Mouse (Mus musculus) left cerebral cortex, postnatal 4 days (tissue): ENCODE measurements around the gene Ankdd1a. TPM values are rescaled to one million over a fixed set of nuclear protein-coding genes. Genes with fewer than 3 reads are reported as not detected.

Source experiments
- DNase-seq: peaks from one replicate; pipeline ENCODE4 v3.0.0-alpha.2; 2022
- intact Hi-C: fragments of 180-260 bp; cut with DNase I; formaldehyde crosslinking; loops from one replicate; pipeline ENCODE4 v1.15.1; 2025
- total RNA-seq, 2 experiments: library from RNA; stranded (reverse); gene quantifications; 2 replicates each; pipeline ENCODE4 v1.2.3; 2021

The Ankdd1a gene
- total RNA-seq: 1 to 10 TPM; 1.3 to 2.1 TPM

- DNase-seq: peak; percentile 86
- intact Hi-C loops: no loop called here
Observed at GRCm38 (mm10) chr9:65519807-65520504, at the start of gene Ankdd1a. Ankdd1a (minus strand) TSS chr9:65520193.

- DNase-seq: no peak
- intact Hi-C loops: no loop called here
Observed at GRCm38 (mm10) chr9:65569491-65569971, 49.5 kb upstream of the Ankdd1a start.

DNA sequence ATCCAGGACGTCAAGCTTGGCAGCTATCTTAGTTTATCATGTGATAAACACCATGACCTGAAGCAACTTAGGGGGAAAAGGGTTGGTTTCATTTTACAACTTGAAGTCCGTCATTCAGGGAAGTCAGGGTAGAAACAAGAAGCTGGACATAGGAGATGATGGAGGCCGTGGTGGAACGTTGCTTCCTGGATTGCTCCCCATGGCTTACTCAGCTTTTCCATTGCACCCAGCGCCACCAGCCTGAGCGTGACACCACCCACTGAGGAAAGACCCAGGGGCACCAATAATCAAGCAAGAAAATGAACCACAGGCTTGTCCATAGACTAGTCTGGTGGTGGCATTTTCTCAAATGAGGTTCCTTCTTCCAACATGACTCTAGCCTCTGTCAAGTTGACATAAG is 48.8 kb upstream of the Ankdd1a start:
- DNase-seq: no peak
- intact Hi-C loops: no loop called here

- DNase-seq: no peak
- intact Hi-C loops: no loop called here
Observed at GRCm38 (mm10) chr9:65564698-65565097, 44.7 kb upstream of the Ankdd1a start.

- intact Hi-C loops: no loop called here
- DNase-seq: no peak
Observed at GRCm38 (mm10) chr9:65563073-65563472, 43.1 kb upstream of the Ankdd1a start.

DNA sequence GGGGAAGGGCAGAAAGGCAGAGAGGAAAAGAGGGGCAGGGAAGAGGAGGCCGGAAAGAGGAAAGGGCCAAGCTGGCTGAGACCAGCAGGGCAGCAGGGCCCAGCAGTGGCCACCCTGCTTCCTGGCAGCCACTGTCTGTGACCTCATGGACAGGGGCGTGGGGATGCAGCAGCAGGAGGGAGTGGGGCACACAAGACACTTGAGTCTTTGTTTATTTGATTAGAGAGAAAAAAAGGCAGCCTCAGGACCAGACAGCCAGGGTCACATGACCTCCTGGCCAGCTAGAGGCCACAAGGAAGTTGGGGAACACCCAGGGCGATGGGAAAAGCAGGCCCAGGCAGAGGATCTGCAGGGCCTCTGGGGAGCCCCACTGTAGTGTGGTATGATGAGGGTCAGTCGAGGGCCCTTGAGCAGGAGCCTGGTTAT is 42.1 kb upstream of the Ankdd1a start:
- intact Hi-C loops: no loop called here
- DNase-seq: peak; percentile 74

DNA sequence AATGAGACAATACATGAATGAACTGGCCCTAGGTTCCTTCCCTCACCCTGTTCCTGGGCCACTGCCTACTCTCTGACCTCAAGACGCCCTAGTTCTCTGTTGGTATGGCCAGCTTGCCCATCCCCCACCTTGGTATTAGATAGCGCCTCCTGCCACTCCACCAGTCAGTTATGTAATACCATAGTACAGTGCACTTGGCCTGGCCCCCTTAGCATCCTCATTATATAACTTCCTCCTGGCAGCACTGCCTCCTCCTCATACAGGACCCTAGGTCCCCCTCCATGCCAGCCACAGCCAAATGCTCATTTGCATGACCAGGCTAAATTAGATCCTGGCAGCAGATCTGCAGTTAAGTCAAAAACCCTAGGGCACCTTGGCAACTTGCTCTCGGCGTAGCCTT is 41.0 kb upstream of the Ankdd1a start:
- DNase-seq: peak; percentile 79
- intact Hi-C loops: no loop called here

- intact Hi-C loops: no loop called here
Observed at GRCm38 (mm10) chr9:65558806-65559205, 38.8 kb upstream of the Ankdd1a start.

DNA sequence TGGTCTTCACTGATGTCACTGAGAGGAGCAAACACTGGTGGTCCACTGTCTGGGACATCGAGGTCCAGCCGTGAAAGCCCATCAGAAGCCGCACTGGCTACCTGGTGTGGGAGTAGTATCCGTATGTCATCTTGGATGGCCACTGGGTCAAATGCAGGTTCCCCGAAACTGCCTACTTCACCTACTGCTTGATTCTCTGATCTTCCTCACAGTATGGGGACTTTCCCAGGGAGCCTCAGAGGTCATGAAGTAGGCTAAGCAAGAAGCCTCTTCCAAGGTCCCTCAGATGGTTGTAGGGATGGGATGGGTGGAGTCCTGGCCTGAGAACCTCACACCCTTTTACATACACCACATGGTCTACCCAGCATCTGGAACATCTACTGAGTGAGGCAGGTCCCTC is 37.0 kb upstream of the Ankdd1a start:
- no peak for DNase-seq
- intact Hi-C loops: no loop called here

More at GRCm38 (mm10) chr9:65558806-65559205, 38.8 kb upstream of the Ankdd1a start:
- no peak for DNase-seq

GRCm38 (mm10) chr9:65556349-65556748 is 36.4 kb upstream of the Ankdd1a start:
- DNase-seq: no peak
- intact Hi-C loops: no loop called here

DNA sequence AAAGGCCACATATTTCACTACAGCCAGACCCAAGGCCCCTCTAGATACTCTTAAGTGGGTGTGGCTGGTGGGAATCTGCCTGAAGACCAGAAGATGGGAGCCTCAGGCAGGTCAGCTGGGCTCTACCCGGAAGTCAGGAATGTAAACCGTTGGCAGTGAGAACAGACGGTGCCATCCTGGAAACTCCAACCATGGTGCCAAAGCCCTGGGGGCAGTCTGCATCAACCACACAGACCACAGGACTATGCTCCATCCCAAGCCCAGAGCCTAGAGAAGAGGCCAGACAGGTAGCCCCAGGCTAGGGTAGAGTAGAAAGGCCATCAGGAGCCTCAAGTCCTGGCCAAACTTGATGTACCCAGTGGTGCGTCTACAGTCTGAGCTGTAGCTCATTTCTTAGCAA is 35.6 kb upstream of the Ankdd1a start:
- no peak for DNase-seq
- intact Hi-C loops: no loop called here

- no peak for DNase-seq
- intact Hi-C loops: no loop called here
Observed at GRCm38 (mm10) chr9:65555001-65555405, 35.0 kb upstream of the Ankdd1a start.

GRCm38 (mm10) chr9:65552711-65553110 is 32.7 kb upstream of the Ankdd1a start:
- intact Hi-C loops: no loop called here
- DNase-seq: no peak

- DNase-seq: no peak
- intact Hi-C loops: no loop called here
Observed at GRCm38 (mm10) chr9:65552141-65552540, 32.1 kb upstream of the Ankdd1a start.

DNA sequence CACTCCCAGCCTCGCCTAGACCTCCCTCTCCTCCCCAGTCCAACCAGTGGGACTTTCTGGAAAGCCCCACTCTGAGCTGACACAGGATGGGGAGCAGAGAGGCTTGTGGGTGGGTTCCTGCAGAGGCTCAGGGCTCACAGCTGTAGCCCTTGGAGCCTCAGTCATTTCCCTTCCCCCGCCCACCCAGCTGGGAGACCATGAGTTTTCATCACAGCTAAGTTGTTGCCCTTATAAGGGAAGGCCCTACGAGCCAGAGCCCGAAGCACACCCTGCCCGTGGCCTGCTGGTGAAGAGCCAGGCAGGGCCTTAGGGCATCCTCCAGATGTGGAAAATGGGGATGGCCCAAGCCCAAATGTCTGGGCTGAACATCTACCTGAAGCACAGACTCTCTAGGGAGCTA is 31.0 kb upstream of the Ankdd1a start:
- no peak for DNase-seq
- intact Hi-C loops: no loop called here

- intact Hi-C loops: no loop called here
Observed at GRCm38 (mm10) chr9:65550079-65550831, 30.3 kb upstream of the Ankdd1a start.

GRCm38 (mm10) chr9:65549643-65550042 is 29.6 kb upstream of the Ankdd1a start:
- DNase-seq: no peak
- intact Hi-C loops: no loop called here

More at GRCm38 (mm10) chr9:65550079-65550831, 30.3 kb upstream of the Ankdd1a start:
- no peak for DNase-seq

- intact Hi-C loops: no loop called here
- peak; percentile 36 for DNase-seq
Observed at GRCm38 (mm10) chr9:65549139-65549538, 29.1 kb upstream of the Ankdd1a start.

- intact Hi-C loops: no loop called here
- no peak for DNase-seq
Observed at GRCm38 (mm10) chr9:65548311-65548710, 28.3 kb upstream of the Ankdd1a start.

DNA sequence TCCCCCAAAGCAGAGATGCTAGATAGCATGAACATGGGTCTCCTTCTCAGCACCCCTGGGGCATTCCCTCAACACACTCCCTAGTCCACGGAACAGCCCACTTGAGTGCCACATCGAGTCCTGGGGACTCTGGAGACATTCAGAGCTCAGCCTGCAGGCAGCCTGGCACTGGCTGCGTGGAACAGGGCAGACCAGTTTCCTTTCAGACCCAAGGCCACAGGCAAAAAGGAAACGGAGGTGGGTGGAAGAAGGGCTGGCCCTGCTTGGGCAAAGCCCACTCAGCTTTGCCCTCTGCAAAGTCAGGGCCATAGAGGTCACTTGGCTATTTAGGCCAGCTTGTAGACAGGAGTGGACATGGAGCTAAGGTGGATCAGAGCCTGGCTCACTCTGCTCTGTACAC is 27.9 kb upstream of the Ankdd1a start:
- no peak for DNase-seq
- intact Hi-C loops: no loop called here

DNA sequence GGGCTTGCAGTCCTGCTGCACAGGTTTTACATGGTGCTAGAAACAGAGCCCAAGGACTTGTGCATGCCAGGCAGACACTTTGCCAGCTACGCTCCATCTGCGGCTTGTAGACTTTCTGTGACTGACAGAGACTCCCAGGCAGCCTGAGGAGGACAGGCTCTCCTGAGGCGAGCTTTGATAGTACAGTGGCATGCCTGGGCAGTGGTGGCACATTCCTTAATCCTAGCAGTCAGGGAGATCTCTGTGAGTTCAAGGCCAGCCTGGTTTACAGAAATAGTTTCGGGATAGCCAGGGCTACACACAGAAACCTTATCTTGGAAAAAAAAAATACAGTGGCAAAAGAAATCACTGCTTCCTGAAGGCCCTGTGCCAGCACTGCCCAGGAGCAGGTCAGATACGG is 27.1 kb upstream of the Ankdd1a start:
- DNase-seq: no peak
- intact Hi-C loops: no loop called here

- intact Hi-C loops: no loop called here
- DNase-seq: no peak
Observed at GRCm38 (mm10) chr9:65546413-65546695, 26.4 kb upstream of the Ankdd1a start.
